Mouse (Mus musculus): ENCODE data around the gene Glrx5. TPM values are rescaled to one million over a fixed set of nuclear protein-coding genes. Genes with fewer than 3 reads are reported as not detected.

Glrx5 gene
- polyA plus RNA-seq, 1 experiment from 2014 or later, result 152 TPM

DNA sequence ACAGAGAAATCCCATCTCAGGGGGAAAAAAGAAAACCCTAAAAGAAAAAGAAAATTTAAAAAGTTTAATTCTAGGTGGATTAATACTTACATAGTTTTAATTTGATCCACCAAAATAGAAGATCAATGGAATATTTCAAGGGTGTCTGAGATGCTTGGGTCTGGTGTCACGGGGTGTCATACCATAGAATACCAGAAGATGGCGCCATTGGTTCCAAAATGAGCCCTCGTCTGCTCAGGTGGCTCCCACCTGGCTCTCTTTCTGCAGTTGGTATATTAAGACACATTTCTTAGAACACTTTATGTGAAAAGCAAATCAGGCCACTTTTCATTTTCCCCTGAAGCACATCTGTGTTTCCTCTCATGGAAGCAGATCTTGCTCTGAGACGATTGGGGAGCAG lies 18.4 kb downstream of the Glrx5 start:
- no peaks in the 10 kb centered on the region for H3K36me3 ChIP-seq
- ATAC-seq (ENCODE audit: insufficient number of reproducible peaks, low FRiP score, low TSS enrichment, low read depth), result no peak
- H3K9me3 ChIP-seq (replicated peaks), result no peaks in the 10 kb centered on the region
- WGBS, result 6% methylated on average over 4 of the region's 4 CpGs
- no peaks in the 10 kb centered on the region for H3K27me3 ChIP-seq
- no peak overlapping the region for H3K27ac ChIP-seq (replicated peaks)
- H3K4me1 ChIP-seq, result no peaks in the 10 kb centered on the region
- no peak overlapping the region for H3K9ac ChIP-seq
- H3K4me2 ChIP-seq (replicated peaks), result no peak overlapping the region
- H3K4me3 ChIP-seq (replicated peaks), result no peak overlapping the region

DNA sequence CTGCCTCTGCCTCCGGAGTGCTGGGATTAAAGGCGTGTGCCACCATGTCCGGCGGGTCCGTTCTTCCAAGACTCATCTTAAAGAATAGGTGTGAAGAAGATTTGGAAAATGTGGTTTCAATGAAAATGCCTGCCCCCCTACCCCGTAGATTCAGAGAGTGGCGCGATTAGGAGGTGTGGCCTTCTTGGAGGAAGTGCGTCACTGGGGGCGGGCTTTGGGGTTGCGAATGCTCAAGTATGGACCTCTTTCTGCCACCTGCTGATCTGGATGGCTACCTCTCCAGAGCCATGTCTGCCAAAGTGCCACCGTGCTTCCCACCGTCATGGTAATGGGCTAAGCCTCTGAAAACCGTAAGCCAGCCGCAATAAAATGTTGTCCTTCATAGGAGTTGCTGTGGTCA lies 21.6 kb downstream of the Glrx5 start:
- WGBS, result 90% methylated on average over 15 of the region's 15 CpGs
- ATAC-seq (ENCODE audit: insufficient number of reproducible peaks, low FRiP score, low TSS enrichment, low read depth), result no peak

DNA sequence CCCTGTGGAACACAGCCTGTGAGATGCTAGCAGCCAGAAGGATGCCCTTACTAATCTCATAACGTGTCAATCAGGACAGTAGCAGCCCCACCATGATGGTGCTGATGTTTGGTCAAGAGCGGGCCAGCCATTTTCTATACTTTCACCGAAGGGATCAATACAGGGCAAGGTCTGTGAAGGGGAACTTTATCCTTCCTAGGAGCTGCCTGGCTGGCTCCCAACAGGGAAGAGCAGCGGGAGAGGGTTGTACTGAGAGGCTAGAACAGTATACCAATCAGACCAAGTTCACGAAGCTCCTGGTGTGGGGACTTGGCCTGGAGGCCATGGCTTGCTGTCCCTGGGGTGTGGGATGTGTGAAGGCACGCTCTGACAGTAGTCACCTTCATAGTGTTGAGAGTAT lies 22.8 kb downstream of the Glrx5 start:
- H3K9me3 ChIP-seq (replicated peaks), result no peaks in the 10 kb centered on the region
- H3K36me3 ChIP-seq, result no peaks in the 10 kb centered on the region
- no peak overlapping the region for H3K9ac ChIP-seq
- no peak overlapping the region for H3K27ac ChIP-seq (replicated peaks)
- 79% methylated on average over 6 of the region's 6 CpGs for WGBS
- H3K27me3 ChIP-seq, result no peaks in the 10 kb centered on the region
- H3K4me2 ChIP-seq (replicated peaks), result no peak overlapping the region
- H3K4me3 ChIP-seq (replicated peaks), result no peak overlapping the region
- H3K4me1 ChIP-seq, result no peaks in the 10 kb centered on the region
- no peak for ATAC-seq (ENCODE audit: insufficient number of reproducible peaks, low FRiP score, low TSS enrichment, low read depth)

More for the DNA sequence above, 21.6 kb downstream of the Glrx5 start:
- H3K9me3 ChIP-seq (replicated peaks), result no peaks in the 10 kb centered on the region
- H3K9ac ChIP-seq, result no peak overlapping the region
- H3K27ac ChIP-seq (replicated peaks), result no peak overlapping the region
- no peak overlapping the region for H3K4me2 ChIP-seq (replicated peaks)
- H3K36me3 ChIP-seq, result no peaks in the 10 kb centered on the region
- H3K4me1 ChIP-seq, result no peaks in the 10 kb centered on the region
- no peak overlapping the region for H3K4me3 ChIP-seq (replicated peaks)
- no peaks in the 10 kb centered on the region for H3K27me3 ChIP-seq

DNA sequence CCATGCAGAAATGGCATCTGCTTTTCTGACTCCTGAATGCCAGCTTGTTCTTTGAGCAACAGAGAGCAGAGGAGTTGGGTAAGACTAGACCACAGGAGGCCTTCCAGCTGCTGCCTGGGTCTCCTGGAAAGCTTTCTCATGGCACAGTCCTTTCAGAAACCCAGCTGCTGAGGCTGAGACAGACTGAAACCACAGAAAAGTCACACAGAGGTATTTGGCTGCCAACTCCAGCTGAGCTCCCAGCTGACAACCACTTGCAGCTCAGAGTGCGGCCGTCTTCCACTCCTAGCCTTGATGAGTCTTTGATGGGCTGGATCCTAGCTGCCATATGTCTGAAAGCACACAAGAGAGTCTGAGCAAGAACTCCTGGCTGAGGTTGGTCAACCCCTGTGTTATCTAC lies 27.5 kb downstream of the Glrx5 start:
- Histone ChIP-seq H3K27me3 (no peaks in the 10 kb centered on the region), H3K4me3 (replicated peaks) (no peak overlapping the region), H3K9me3 (replicated peaks) (no peaks in the 10 kb centered on the region), H3K36me3 (no peaks in the 10 kb centered on the region), H3K27ac (replicated peaks) (no peak overlapping the region), H3K4me2 (replicated peaks) (no peak overlapping the region), H3K4me1 (no peaks in the 10 kb centered on the region), H3K9ac (no peak overlapping the region)
- no peak for ATAC-seq (ENCODE audit: insufficient number of reproducible peaks, low FRiP score, low TSS enrichment, low read depth)
- WGBS, result 40% methylated on average over 2 of the region's 2 CpGs

DNA sequence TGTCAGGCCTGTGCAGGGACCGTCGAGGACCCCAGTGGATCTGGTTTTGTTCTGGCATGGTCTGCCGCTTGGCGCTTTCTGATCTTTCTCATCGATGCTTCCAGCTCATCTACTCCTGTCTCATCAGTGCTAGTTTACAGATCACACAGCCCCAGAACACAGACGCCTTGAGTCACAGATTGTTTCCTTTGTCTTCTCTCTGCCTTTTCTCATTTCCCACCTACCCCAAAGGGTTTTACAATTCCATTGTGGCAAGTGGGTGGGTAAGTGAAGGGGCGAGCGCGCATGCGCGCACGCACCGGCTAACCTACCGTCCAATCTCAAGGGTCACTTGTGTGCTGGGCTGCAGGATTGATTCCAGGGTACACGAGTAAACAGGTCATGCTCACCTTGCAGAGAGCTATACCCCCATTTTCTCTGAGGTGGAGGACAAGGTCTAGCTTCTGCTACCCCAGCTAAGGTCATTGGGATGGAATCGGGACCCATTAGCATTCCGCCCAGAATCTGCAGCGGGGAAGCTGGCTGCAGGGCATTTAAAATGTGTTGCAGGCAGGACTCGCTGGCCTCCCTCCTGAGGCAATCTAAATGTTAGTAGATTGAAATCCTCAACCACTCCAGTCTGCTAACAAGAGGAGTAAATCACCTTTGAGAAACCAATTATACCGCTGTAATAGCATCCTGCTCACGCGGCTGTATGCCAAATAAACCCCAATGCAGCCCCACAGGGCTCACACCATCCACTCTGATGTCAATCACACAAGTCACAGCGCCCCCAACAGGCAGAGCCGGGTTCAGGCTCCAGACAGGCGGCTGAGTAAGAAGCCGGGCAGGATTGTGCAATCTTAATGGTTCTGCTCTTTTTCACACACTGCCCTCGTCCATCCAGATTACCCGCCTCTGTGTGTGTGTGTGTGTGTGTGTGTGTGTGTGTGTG lies 31.0 kb downstream of the Glrx5 start:
- WGBS, result 44% methylated on average over 28 of the region's 28 CpGs
- no peaks in the 10 kb centered on the region; the same call in 1 of the 2 replicates for H3K4me1 ChIP-seq

DNA sequence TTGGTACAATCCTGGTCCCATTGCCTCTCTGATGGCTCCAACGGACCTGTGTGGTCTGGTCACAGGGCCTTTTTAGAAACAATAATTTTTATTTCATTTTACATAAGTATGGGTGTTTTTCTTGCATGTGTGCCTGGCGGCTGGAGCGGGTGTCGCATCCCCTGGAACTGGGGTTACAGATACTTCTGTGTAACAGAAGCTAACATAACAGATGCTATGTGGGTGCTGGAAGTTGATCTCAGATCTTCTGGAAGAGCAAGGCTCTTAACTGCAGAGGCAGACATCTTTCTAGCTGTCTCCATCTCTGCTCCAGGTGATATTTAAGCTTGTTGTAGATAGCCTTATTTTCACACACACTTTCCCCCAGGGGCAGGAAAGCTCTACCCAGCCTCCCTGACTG lies 31.7 kb downstream of the Glrx5 start:
- no peaks in the 10 kb centered on the region for H3K36me3 ChIP-seq
- no peak overlapping the region for H3K9ac ChIP-seq
- H3K4me1 ChIP-seq, result no peaks in the 10 kb centered on the region; the same call in 1 of the 2 replicates
- H3K27me3 ChIP-seq, result no peaks in the 10 kb centered on the region
- ATAC-seq (ENCODE audit: insufficient number of reproducible peaks, low FRiP score, low TSS enrichment, low read depth), result no peak
- H3K4me3 ChIP-seq (replicated peaks), result no peak overlapping the region
- WGBS, result 70% methylated on average over 4 of the region's 4 CpGs
- no peak overlapping the region for H3K4me2 ChIP-seq (replicated peaks)
- no peak overlapping the region for H3K27ac ChIP-seq (replicated peaks)
- no peaks in the 10 kb centered on the region for H3K9me3 ChIP-seq (replicated peaks)

More for the DNA sequence above, 31.0 kb downstream of the Glrx5 start:
- no peak overlapping the region for H3K27ac ChIP-seq (replicated peaks)
- no peak for ATAC-seq (ENCODE audit: insufficient number of reproducible peaks, low FRiP score, low TSS enrichment, low read depth)
- no peaks in the 10 kb centered on the region for H3K36me3 ChIP-seq
- no peak overlapping the region for H3K4me2 ChIP-seq (replicated peaks)
- H3K4me3 ChIP-seq (replicated peaks), result no peak overlapping the region
- no peak overlapping the region for H3K9ac ChIP-seq
- H3K9me3 ChIP-seq (replicated peaks), result no peaks in the 10 kb centered on the region
- no peaks in the 10 kb centered on the region for H3K27me3 ChIP-seq

DNA sequence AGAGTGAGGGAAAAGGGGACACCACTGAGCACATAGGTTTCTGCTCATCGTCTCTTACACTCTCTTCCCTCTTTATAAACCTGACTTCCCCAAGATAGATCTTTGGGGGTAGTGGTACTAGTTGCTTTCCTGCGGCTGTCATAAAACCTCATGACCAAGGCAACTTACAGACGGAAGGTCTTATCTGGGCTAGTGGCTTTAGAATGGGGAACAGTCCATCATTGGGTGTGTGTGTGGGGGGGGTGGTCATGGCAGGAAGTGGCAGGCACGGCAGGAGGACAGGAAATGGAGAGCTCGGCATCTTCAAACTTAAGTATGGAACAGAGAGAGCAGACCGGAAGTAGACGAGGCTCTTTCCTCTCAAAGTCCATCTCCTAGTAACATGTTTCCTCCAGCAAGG lies 32.6 kb downstream of the Glrx5 start:
- no peaks in the 10 kb centered on the region for H3K36me3 ChIP-seq

DNA sequence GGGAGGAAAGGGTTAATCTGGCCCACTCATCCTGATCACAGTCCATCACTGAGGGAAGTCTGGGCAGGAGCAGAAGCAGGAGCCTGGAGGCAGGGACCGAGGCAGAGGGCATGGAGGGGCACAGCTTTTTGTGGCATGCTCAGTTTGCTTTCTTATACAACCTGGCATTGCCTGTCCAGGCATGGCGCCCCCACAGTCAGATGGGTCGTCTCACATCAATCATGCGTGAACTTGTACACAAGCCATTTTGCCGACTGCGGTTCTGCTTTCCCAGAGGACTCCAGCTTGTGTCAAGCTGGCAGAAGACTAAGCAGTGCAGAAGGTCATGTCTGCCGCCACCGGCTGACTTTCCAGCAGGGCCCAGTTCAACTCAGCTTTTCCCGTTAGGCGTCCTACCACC lies 34.0 kb downstream of the Glrx5 start:
- 69% methylated on average over 10 of the region's 10 CpGs for WGBS
- Histone ChIP-seq H3K9ac (no peak overlapping the region), H3K4me1 (no peaks in the 10 kb centered on the region; the same call in 1 of the 2 replicates), H3K9me3 (replicated peaks) (no peaks in the 10 kb centered on the region), H3K4me2 (replicated peaks) (no peak overlapping the region), H3K36me3 (no peaks in the 10 kb centered on the region), H3K4me3 (replicated peaks) (no peak overlapping the region), H3K27me3 (no peaks in the 10 kb centered on the region), H3K27ac (replicated peaks) (no peak overlapping the region)
- ATAC-seq (ENCODE audit: insufficient number of reproducible peaks, low FRiP score, low TSS enrichment, low read depth), result no peak

More for the DNA sequence above, 32.6 kb downstream of the Glrx5 start:
- no peak overlapping the region for H3K27ac ChIP-seq (replicated peaks)
- H3K4me1 ChIP-seq, result no peaks in the 10 kb centered on the region; the same call in 1 of the 2 replicates
- no peak for ATAC-seq (ENCODE audit: insufficient number of reproducible peaks, low FRiP score, low TSS enrichment, low read depth)
- 88% methylated on average over 7 of the region's 7 CpGs for WGBS
- no peaks in the 10 kb centered on the region for H3K9me3 ChIP-seq (replicated peaks)
- H3K9ac ChIP-seq, result no peak overlapping the region
- H3K4me3 ChIP-seq (replicated peaks), result no peak overlapping the region
- H3K4me2 ChIP-seq (replicated peaks), result no peak overlapping the region
- no peaks in the 10 kb centered on the region for H3K27me3 ChIP-seq

DNA sequence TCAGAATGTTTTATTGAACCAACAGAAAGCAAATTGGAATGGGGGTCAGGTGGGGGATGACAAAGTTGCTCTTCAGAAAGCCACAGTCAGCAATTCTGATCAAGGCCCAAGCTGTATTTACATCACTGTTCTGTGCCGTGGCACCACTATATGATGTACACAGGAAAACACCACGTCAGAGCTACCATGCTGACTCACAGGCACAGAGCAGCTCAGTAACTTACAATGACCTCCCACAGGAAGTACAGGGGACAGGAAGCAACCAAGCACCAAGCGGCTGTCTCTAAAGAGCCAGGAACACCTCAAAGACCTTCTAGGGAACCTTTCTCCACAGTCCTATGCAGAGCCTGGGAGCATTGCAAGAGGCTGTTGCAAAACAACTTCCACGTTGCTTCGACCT lies 36.4 kb downstream of the Glrx5 start:
- Histone ChIP-seq H3K36me3 (no peaks in the 10 kb centered on the region), H3K4me3 (replicated peaks) (no peak overlapping the region), H3K27me3 (no peaks in the 10 kb centered on the region), H3K9me3 (replicated peaks) (no peaks in the 10 kb centered on the region), H3K9ac (no peak overlapping the region), H3K27ac (replicated peaks) (no peak overlapping the region), H3K4me2 (replicated peaks) (no peak overlapping the region), H3K4me1 (no peaks in the 10 kb centered on the region; the same call in 1 of the 2 replicates)
- 74% methylated on average over 5 of the region's 5 CpGs for WGBS
- no peak for ATAC-seq (ENCODE audit: insufficient number of reproducible peaks, low FRiP score, low TSS enrichment, low read depth)

DNA sequence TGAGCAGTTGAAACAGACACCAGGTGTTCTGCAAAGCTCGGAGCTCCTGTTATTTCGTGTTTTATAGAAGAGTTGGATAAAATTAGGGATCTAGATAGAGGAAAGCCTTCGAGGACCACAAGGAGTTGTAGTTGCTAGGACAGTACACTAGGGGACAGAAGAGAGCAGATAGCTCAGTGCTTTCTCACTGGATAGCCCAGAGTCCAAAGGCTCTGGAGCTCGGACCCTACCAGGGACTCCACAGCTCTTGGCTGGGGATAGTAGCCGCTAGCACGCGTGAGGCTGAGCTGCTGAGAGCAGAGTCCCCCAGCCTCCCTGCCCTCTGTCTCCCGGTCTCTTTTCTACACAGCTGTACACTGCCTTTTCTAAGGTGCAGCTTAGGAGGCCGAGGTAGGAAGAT lies 41.2 kb downstream of the Glrx5 start:
- no peak overlapping the region for H3K27ac ChIP-seq (replicated peaks)
- 34% methylated on average over 9 of the region's 9 CpGs for WGBS

DNA sequence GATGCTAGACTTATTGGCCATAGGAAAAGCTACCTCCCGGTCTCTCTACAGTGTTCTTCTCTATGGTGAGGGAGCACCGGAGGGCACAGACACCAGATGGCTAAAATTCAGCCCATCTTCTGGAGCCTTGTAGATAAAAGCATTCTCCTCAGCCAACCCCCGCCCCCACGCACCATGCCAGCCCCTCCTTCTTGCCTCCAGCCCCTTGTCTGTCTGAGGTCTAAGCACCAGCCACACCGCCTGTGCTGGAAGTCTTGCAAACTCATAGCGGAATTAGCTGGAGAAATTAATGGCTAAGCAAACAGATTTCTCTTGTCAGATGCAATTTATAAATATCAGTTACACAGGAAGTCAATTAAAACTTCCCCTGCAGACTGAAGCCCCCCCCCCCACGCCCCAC lies 43.0 kb downstream of the Glrx5 start:
- Histone ChIP-seq H3K9ac (no peak overlapping the region), H3K27ac (replicated peaks) (no peak overlapping the region), H3K4me2 (replicated peaks) (no peak overlapping the region), H3K27me3 (no peaks in the 10 kb centered on the region), H3K9me3 (replicated peaks) (no peaks in the 10 kb centered on the region), H3K4me3 (replicated peaks) (no peak overlapping the region), H3K4me1 (no peaks in the 10 kb centered on the region), H3K36me3 (no peaks in the 10 kb centered on the region)
- ATAC-seq (ENCODE audit: insufficient number of reproducible peaks, low FRiP score, low TSS enrichment, low read depth), result no peak
- WGBS, result 56% methylated on average over 7 of the region's 7 CpGs

More for the DNA sequence above, 41.2 kb downstream of the Glrx5 start:
- H3K4me1 ChIP-seq, result no peaks in the 10 kb centered on the region
- ATAC-seq (ENCODE audit: insufficient number of reproducible peaks, low FRiP score, low TSS enrichment, low read depth), result no peak
- H3K36me3 ChIP-seq, result no peaks in the 10 kb centered on the region
- no peaks in the 10 kb centered on the region for H3K9me3 ChIP-seq (replicated peaks)
- no peak overlapping the region for H3K4me3 ChIP-seq (replicated peaks)
- H3K9ac ChIP-seq, result no peak overlapping the region
- no peak overlapping the region for H3K4me2 ChIP-seq (replicated peaks)
- no peaks in the 10 kb centered on the region for H3K27me3 ChIP-seq

DNA sequence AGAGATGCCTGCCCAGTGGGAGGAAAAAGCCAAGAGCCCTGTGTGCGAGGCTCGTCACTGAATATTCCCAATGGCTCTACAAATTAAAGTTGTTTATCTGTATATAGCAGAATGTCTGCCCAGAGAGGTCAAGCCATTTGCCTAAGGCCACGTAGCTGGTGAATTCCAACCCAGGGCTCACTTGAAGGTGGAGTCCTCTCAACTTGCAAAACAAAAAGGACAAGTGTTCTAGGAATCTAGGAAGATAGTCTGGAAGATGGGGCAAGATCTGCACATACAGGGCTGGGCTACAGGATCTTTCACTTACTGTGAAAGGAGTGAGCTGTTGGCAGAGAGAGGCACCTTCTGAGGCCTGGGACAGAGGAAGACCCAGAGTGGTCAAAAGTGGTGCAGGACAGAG lies 44.0 kb downstream of the Glrx5 start:
- Histone ChIP-seq H3K4me3 (replicated peaks) (no peak overlapping the region), H3K27me3 (no peaks in the 10 kb centered on the region), H3K4me1 (no peaks in the 10 kb centered on the region), H3K9me3 (replicated peaks) (no peaks in the 10 kb centered on the region), H3K4me2 (replicated peaks) (no peak overlapping the region), H3K27ac (replicated peaks) (no peak overlapping the region), H3K9ac (no peak overlapping the region), H3K36me3 (no peaks in the 10 kb centered on the region)
- WGBS, result 76% methylated on average over 3 of the region's 3 CpGs
- no peak for ATAC-seq (ENCODE audit: insufficient number of reproducible peaks, low FRiP score, low TSS enrichment, low read depth)

All from embryonic facial prominence, embryonic 15.5 days (tissue).